Mouse (Mus musculus): ENCODE measurements around the gene Mbd5.
A peak's percentile ranks its signal among the peaks of the same experiment; 100 is the strongest.

Mbd5 gene

DNA sequence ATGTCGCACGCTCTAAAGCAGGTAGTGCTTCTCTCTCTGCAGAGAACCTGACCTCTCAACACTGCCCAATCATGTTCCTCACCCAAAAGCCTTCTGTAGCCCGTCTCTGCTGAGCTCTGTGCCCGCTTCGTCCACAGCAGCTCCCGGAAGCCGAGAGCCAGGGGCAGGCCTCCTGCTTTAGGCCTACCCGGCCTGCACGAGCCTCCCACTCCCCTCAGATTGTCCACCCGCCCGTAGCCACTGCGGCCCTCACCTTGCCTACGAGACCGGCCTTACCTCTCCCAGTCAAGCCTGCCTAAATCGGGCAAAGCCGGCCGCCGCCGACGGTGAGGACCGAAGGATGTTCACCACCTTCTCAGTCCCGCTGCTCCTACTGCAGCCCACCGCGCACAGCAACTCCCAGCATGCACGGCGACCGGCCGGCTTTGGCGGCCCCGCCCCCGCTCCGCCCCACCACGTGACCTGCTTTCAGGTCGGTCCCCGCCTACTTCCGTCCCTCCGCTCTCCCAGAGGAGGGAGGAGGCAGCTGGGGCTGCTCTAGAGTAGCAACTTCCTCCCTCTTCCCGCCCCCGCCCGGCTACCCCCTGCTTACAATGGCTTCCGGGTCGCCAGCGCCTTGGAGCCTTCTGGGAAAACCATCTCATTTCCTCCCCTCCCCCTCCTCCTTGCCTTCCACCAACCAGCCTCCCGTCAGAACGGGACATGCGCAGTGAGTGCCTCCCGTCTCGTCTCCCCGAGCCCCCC is at the start of gene Mbd5:
Mbd5 (plus strand) TSS at position 668 of the 744 bp plus-strand sequence.
- peak; percentile 93 for DNase-seq (ENCODE audit: low read depth, low spot score)

DNA sequence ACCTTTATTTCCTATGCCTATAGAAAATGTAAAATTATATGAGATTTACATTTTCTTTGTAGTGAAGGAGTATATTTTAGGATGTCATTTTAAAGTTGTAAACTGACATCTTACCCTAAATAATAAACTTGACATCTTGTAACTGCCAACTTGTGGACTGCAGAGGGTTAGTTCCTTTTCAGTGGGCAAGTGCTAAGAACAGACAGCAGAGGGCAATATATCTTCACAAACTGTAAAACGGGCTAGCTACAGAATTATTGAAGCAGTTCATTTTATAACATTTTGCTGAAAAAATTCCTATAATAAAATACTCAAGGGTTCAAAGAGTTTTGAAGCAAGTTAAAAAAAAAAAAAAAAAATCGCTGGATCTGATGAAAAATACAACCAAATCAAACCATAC is 40.4 kb upstream of the Mbd5 start:
- no peak for DNase-seq (ENCODE audit: low read depth, low spot score)

DNA sequence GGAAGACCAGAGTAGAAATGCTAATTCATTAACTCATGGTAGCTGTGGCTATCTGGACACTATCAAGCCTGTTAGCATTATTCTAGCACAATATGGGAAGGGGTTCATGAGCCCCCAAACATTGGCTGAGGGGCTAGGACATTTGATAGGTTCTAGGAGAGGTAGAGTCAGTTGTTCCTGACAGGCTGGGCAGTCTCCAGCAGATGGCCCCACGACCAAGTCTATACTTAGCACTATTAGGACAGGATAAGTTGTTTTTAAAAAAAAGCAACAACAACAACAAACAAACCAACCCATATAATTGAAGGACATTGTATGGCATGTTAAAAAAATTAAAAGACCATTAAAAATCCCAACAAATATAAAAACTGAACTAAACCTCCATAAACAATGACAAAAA is 35.1 kb upstream of the Mbd5 start:
- DNase-seq (ENCODE audit: low read depth, low spot score) = no peak

DNA sequence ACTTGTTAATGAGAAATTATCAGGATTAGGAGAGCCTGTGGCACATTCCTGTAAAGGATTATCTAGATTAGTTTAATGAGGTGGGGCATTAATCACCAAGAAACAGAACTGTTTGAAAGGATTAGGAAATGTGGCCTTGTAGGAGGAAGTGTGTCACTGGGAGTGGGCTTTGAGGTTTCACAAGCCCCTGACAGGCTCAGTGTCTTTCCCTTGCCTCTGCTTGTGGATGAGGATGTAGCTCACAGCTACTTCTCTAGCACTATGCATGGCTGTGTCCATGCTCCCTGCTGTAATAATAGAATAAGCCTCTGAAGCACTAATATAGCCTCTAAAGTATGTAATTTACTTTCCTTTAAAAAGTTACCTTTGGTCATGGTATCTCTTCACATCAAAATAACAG is 33.5 kb upstream of the Mbd5 start:
- DNase-seq (ENCODE audit: low read depth, low spot score) = no peak

DNA sequence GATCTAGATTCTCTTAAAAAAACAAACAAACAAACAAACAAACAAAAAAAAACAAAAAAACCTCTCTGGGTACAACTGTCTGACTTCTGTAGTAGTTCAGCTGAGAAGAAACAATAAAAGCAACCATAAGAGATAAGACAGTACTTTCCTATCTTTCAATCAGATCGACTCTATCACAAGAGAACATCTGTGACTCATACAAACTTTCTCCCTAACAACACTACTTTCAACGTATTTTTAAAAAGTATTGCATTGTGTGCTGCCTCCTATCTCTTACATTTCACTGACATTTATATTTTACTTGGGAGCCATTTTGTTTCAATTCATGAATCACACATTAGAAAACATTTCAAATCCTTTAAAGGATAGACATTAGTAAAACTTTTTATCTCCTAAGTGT is 14.2 kb upstream of the Mbd5 start:
- DNase-seq (ENCODE audit: low read depth, low spot score) = no peak

DNA sequence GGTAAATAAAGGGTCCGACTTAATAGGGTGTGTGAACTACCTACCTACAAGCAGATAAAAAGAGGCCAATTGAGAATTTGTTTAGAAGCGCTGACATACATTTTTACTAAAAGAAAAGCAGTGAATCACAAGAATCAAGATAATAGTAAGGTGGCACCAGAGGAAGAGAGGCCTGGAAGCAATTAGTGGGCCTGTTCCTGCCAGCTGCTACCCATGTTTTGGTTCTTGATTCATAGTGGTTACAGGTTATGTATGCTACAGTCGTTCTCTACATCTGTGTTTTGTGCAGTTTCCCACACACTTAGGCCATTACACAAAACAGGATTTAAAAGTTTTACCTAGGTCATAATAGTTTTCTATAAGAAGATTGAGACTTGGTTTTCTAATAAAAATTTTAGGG is 1.5 kb upstream of the Mbd5 start:
- no peak for DNase-seq (ENCODE audit: low read depth, low spot score)

DNA sequence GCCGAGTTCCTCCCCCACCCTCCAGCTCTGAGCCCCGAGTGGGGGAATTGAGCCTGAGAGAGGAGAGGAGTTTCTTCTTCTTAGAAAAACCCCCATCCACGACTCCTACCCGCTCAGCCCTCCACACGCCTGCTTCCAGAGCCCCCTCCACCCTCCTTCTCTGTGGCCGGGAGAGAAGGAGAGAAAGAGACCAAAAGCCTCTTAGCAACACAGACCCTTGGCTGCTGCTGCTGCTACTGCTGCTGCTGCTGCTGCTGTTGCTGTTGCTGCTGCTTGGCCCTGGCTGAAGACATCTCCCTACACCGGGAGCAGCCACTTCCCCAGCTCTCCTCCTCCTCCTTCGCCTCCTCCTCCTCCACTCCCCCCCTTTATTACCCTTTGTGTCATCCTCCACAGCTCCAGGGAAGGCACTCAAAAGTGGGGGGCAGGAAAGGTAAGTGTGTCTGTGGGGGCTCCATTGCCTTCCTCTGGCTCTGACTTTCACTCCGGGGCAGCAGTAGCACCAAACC is 489 bp downstream of the Mbd5 start:
- peak; percentile 26 for DNase-seq (ENCODE audit: low read depth, low spot score)

- DNase-seq (ENCODE audit: low read depth, low spot score) = no peak
Observed at GRCm38 (mm10) chr2:48950252-48950315, 776 bp downstream of the Mbd5 start, which contains the start of gene Orc4. Gene Orc4 (minus strand): TSS chr2:48950277.

- no peak for DNase-seq (ENCODE audit: low read depth, low spot score)
Observed at GRCm38 (mm10) chr2:48950316-48950880, 1.1 kb downstream of the Mbd5 start.

DNA sequence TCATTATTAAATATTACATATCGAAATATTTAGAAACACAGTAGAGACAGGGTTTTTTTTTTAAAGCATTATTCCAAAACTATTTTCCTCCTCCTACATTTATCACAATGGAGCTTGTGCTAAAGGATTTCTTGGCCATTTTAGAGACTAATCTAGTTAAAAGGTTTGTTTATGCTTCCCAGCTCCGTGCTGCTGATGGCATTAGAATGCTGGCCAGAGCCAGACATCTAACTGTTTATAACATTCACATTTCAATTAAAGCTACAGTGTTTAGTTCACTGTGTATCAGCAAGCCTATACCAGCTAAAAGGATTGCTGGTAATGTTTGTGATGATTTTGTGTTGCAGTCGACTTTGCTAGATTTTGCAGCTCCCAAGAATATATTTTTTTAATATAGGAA is 7.3 kb downstream of the Mbd5 start:
- DNase-seq (ENCODE audit: low read depth, low spot score) = no peak

GRCm38 (mm10) chr2:48978920-48979319 is 29.6 kb downstream of the Mbd5 start:
- no peak for DNase-seq (ENCODE audit: low read depth, low spot score)

GRCm38 (mm10) chr2:48990322-48990721 is 41.0 kb downstream of the Mbd5 start:
- DNase-seq (ENCODE audit: low read depth, low spot score) = no peak

- no peak for DNase-seq (ENCODE audit: low read depth, low spot score)
Observed at GRCm38 (mm10) chr2:49040481-49040880, 91.2 kb downstream of the Mbd5 start.

GRCm38 (mm10) chr2:49050030-49050429 is 100.7 kb downstream of the Mbd5 start:
- DNase-seq (ENCODE audit: low read depth, low spot score) = no peak

DNA sequence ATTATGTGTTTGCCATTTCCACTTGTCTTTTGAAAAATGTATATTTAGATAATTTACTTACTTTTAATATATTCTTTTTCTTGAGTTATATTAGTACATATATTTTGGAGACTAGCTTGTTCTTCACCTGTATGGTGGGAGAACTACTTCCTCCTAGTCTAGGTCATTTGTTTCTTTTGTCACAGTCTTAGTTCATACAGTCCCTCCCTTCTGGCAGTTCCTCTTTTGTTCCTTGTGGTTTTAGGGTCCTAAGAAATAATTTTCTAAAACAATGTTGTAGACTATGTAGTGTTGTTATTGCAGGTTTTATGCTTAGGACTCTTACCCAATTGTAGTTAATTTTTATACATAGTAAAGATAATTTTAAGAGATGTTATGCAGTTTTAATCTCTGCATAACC is 118.6 kb downstream of the Mbd5 start:
- no peak for DNase-seq (ENCODE audit: low read depth, low spot score)

DNA sequence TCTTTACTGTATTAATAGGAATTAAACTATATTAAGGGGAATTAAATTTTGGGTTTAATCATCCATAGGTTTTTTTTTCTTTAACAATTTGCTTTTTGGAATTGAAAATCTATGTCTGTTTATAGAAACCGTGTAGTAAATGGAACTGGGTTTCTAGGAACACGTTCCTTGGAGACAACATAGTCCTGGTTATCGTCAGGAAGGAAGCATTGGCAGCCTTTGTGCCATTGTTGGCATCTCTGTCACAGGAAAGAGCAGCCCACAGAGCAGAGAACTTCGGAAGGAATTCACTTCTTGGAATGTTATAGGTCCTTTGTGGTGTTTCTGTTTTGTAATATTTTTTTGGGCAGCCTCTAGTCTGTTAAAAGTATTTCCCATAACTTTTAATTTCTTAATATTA is 135.7 kb downstream of the Mbd5 start:
- DNase-seq (ENCODE audit: low read depth, low spot score) = no peak

DNA sequence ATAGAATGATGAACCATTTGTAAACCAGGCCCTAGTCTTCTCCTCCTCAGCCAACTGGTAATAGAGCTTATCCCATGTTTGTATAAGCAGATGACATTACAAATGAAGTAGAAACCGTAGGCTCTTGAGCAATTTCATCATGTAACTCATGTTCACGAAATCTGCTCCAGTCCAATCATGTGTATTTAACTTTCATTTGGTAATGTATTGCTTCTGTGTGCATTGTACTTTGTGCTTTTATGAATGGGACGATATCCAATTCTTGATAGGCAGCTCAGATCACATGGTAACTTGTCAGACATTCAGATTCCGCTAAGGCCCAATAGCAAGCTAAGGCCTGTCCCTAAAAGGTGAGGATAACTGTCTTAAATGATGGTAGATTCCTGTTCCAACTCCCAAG is 141.5 kb downstream of the Mbd5 start:
- DNase-seq (ENCODE audit: low read depth, low spot score) = no peak

DNA sequence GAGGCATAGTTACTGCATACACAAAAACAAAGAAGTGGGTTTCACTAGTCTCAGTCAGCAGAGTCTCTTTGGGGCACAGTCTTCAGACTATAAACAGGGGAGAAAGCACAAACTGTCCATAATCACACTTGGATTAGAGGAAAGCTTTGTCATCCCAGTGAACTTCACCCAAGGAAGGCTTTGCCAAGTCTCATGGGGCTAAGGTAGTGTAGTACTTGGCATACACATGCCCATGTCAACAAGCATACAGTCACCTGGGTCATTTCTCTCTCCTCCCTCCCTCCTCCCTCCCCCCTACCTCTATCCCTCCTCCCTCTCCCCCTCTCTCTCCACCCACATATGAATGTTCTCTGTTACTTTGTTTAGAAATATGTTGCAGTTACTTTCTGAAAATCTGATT is 147.5 kb downstream of the Mbd5 start:
- no peak for DNase-seq (ENCODE audit: low read depth, low spot score)

- DNase-seq (ENCODE audit: low read depth, low spot score) = no peak
Observed at GRCm38 (mm10) chr2:49108906-49109305, 159.6 kb downstream of the Mbd5 start.

GRCm38 (mm10) chr2:49119875-49120274 is 170.6 kb downstream of the Mbd5 start:
- DNase-seq (ENCODE audit: low read depth, low spot score) = no peak

- no peak for DNase-seq (ENCODE audit: low read depth, low spot score)
Observed at GRCm38 (mm10) chr2:49121603-49122002, 172.3 kb downstream of the Mbd5 start.

- no peak for DNase-seq (ENCODE audit: low read depth, low spot score)
Observed at GRCm38 (mm10) chr2:49142186-49142585, 192.9 kb downstream of the Mbd5 start.

DNA sequence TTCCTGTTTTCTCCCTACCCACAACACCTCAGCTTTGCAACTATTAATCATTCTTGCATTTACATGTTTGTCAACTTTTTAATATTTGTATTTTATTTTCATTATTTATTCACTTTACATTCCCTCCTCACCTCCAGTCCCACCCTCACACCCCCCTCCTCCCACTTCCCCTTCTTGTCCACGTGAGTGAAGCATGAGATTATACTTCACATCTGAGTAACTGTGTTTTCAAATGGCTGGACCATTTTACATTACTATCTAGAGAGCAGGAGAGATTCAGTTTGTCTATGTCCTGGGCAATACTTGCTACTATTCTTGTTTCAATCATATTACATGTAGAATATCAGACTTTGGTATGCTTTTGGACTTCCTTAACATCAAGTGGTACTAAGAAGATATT is 204.3 kb downstream of the Mbd5 start:
- DNase-seq (ENCODE audit: low read depth, low spot score) = no peak
